Mouse (Mus musculus) MEL (cell line): ENCODE data around the gene Vps72.

ENCODE experiments used
- E2F4 ChIP-seq: IDR thresholded peaks from 2 replicates; pipeline ENCODE4 v1.6.1; 2011; ENCODE audit warnings: low read depth, low read length, improper control_type of control experiment, borderline replicate concordance
- KAT2A ChIP-seq: conservative IDR thresholded peaks from 2 replicates; pipeline ENCODE4 v1.6.1; 2012; ENCODE audit warnings: low read depth, low read length, improper control_type of control experiment, inconsistent platforms
- MAX ChIP-seq: IDR thresholded peaks from 2 replicates; pipeline ENCODE4 v1.6.1; 2011; ENCODE audit warnings: low read length, improper control_type of control experiment
- NELFE ChIP-seq: IDR thresholded peaks from 2 replicates; pipeline ENCODE4 v1.6.1; 2011; ENCODE audit warnings: low read depth, low read length, improper control_type of control experiment

DNA sequence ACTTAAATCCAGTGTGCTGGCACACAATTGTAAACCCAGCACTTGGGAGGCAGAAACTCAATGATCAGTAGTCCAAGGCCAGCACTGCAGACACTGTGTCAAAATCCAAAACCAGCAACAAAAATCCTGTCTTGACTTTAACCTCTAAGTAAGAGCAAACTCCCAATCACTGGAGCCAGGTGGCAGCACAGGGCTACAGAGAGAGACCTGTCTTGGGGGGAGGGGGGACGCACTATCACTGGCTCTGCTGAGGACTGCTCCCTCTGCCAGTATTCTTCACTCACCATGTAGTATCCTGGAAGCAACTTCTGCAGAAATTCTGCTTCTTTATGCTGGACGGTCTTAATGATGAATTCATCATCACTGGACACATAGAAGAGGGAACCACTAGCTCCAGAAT is 39.2 kb upstream of the Vps72 start:
- no peak for TF ChIP-seq NELFE
- no peak for TF ChIP-seq E2F4
- no peak for TF ChIP-seq MAX
- no peak for TF ChIP-seq KAT2A
